Mouse (Mus musculus) CD4-positive, CD25-positive, alpha-beta regulatory T cell, adult 2 months (primary cell): ENCODE data around the gene Pfdn4.
"Not testable (repeated sequence)": the region's sequence is repeated elsewhere in the genome, so short reads cannot be mapped to it uniquely, and the experiment has no call there.

Experiments
- DNase-seq: peaks from one replicate; pipeline ENCODE4 v3.0.0-alpha.2; 2012; ENCODE audit warnings: low read depth, low spot score

Pfdn4 gene

GRCm38 (mm10) chr2:170496154-170496930 lies at the start of gene Pfdn4:
Gene Pfdn4 (plus strand): TSS chr2:170496428.
- no peak for DNase-seq

- DNase-seq = no peak
Measured at GRCm38 (mm10) chr2:170446843-170447383, 49.3 kb upstream of the Pfdn4 start.

- no peak for DNase-seq
Measured at GRCm38 (mm10) chr2:170447651-170448050, 48.6 kb upstream of the Pfdn4 start.

GRCm38 (mm10) chr2:170450933-170451332 lies 45.3 kb upstream of the Pfdn4 start:
- peak; percentile 77 for DNase-seq

- not testable (repeated sequence) for DNase-seq
Measured at GRCm38 (mm10) chr2:170453809-170454208, 42.4 kb upstream of the Pfdn4 start.

GRCm38 (mm10) chr2:170459183-170459582 lies 37.0 kb upstream of the Pfdn4 start:
- DNase-seq = no peak

- no peak for DNase-seq
Measured at GRCm38 (mm10) chr2:170459805-170460204, 36.4 kb upstream of the Pfdn4 start.

GRCm38 (mm10) chr2:170461652-170462051 lies 34.6 kb upstream of the Pfdn4 start:
- DNase-seq = no peak

GRCm38 (mm10) chr2:170464817-170465216 lies 31.4 kb upstream of the Pfdn4 start:
- no peak for DNase-seq

GRCm38 (mm10) chr2:170468009-170468408 lies 28.2 kb upstream of the Pfdn4 start:
- DNase-seq = peak; percentile 13

GRCm38 (mm10) chr2:170469616-170470308 lies 26.5 kb upstream of the Pfdn4 start:
- no peak for DNase-seq

- no peak for DNase-seq
Measured at GRCm38 (mm10) chr2:170470591-170470990, 25.6 kb upstream of the Pfdn4 start.

GRCm38 (mm10) chr2:170474125-170474524 lies 22.1 kb upstream of the Pfdn4 start:
- no peak for DNase-seq

- DNase-seq = no peak
Measured at GRCm38 (mm10) chr2:170475164-170475563, 21.1 kb upstream of the Pfdn4 start.

- peak; percentile 54 for DNase-seq
Measured at GRCm38 (mm10) chr2:170476215-170476614, 20.0 kb upstream of the Pfdn4 start.

- DNase-seq = no peak
Measured at GRCm38 (mm10) chr2:170476643-170477042, 19.6 kb upstream of the Pfdn4 start.

GRCm38 (mm10) chr2:170482019-170482540 lies 14.1 kb upstream of the Pfdn4 start:
- no peak for DNase-seq

- no peak for DNase-seq
Measured at GRCm38 (mm10) chr2:170483914-170484313, 12.3 kb upstream of the Pfdn4 start.

GRCm38 (mm10) chr2:170487202-170487601 lies 9.0 kb upstream of the Pfdn4 start:
- DNase-seq = no peak

GRCm38 (mm10) chr2:170487890-170488502 lies 8.2 kb upstream of the Pfdn4 start:
- DNase-seq = peak; percentile 56

GRCm38 (mm10) chr2:170494784-170495710 lies 1.2 kb upstream of the Pfdn4 start:
- no peak for DNase-seq
